8 mouse cellular contexts compared by ENCODE assay signal in the genomic region with DNA sequence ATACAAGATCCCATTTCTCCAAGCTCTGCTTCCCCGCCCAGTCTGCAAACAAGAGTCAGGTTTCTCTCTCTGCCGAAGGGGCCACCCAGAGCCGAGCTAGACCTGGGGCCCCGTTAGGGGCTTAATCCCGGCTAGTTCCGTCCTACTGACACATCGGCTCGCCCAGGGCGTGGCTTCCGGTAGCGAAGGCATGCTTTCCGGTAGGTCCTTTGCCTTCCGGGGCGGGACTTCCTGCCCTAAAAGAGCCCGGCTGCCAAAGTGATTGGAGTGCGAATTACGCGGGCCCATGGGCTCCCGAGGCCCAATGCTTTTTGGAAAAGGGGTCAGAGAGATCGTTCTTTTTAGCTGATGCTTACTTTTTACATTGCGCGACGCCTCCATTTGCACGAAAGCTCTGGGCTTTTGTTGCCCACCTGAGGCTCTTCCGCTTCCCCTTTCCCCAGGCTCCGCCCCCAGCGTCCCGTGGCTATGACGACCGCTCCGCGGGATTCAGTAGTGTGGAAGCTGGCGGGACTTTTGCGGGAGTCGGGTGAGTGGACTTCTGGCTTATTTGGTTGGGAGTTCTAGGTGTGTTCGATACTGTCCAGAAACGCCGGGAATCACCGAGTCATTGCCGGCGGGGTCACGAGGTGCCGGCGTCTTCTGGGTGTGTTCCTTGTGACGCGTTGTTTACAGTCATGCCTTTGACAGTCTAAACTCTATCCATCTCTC. TPM values are rescaled to one million over a fixed set of nuclear protein-coding genes. Genes with fewer than 3 reads are reported as not detected.
A peak's percentile ranks its signal among the peaks of the same experiment; 100 is the strongest.
DNase-seq lines count a peak whose midpoint lies in the region; ATAC-seq and TF ChIP-seq lines count a peak whose summit lies in the region.

A gene (plus strand): TSS at position 209 of the 711 bp plus-strand sequence.

- no peaks in the 10 kb centered on the region for H3K9me3 ChIP-seq in forebrain, embryonic 10.5 days
- no peaks in the 10 kb centered on the region for H3K9me3 ChIP-seq in heart, embryonic 15.5 days (replicated peaks)
- no peaks in the 10 kb centered on the region for H3K9me3 ChIP-seq in liver, embryonic 14.5 days (ENCODE audit: control insufficient read depth, low read length)
- H3K9me3 ChIP-seq in neural tube, embryonic 11.5 days (ENCODE audit: control insufficient read depth, low read length), result no peaks in the 10 kb centered on the region
- H3K9me3 ChIP-seq in stomach, postnatal 0 days (ENCODE audit: control insufficient read depth, low read length), result no peaks in the 10 kb centered on the region

- under 1% methylated on average over 46 of the region's 46 CpGs for WGBS in forebrain, embryonic 10.5 days
- WGBS in heart, embryonic 15.5 days, result under 1% methylated on average over 46 of the region's 46 CpGs
- under 1% methylated on average over 46 of the region's 46 CpGs for WGBS in liver, embryonic 14.5 days (ENCODE audit: insufficient replicate concordance)
- under 1% methylated on average over 46 of the region's 46 CpGs for WGBS in neural tube, embryonic 11.5 days
- under 1% methylated on average over 46 of the region's 46 CpGs for WGBS in stomach, postnatal 0 days

- no peak for TF ChIP-seq EP300 in liver, embryonic 14.5 days (IDR thresholded peaks at IDR 0.05; ENCODE audit: low read depth)
- TF ChIP-seq EP300 in stomach, postnatal 0 days (optimal IDR thresholded peaks at IDR 0.05), result peak; percentile 25

- peaks cover 13% of the 10 kb centered on the region for H3K36me3 ChIP-seq in forebrain, embryonic 10.5 days (replicated peaks)
- peaks cover 11% of the 10 kb centered on the region; the same call in 1 of the 2 replicates for H3K36me3 ChIP-seq in heart, embryonic 15.5 days
- no peaks in the 10 kb centered on the region for H3K36me3 ChIP-seq in liver, embryonic 14.5 days (replicated peaks; ENCODE audit: control insufficient read depth, insufficient read depth, low read depth)
- H3K36me3 ChIP-seq in neural tube, embryonic 11.5 days (ENCODE audit: control insufficient read depth, insufficient read depth, low read length), result 0 out of 2 replicates have a peak, but pooled peaks cover 2% of the 10 kb centered on the region
- no peaks in the 10 kb centered on the region for H3K36me3 ChIP-seq in stomach, postnatal 0 days (ENCODE audit: control insufficient read depth, insufficient read depth, low read length)

- H3K4me3 ChIP-seq in forebrain, embryonic 10.5 days, result peak within 1 kb of the TSS; percentile 76
- peak within 1 kb of the TSS; percentile 62 for H3K4me3 ChIP-seq in heart, embryonic 15.5 days
- peak within 1 kb of the TSS; percentile 89 to 90 for H3K4me3 ChIP-seq in liver, embryonic 14.5 days (ENCODE audit: insufficient read depth in 1 of 2, low read depth in 2 of 2, low read length in 2 of 2)
- H3K4me3 ChIP-seq in neural tube, embryonic 11.5 days (ENCODE audit: low read depth, low read length), result peak within 1 kb of the TSS; percentile 59
- peak within 1 kb of the TSS; percentile 53 for H3K4me3 ChIP-seq in stomach, postnatal 0 days (ENCODE audit: low read depth, low read length)

- H3K4me1 ChIP-seq in forebrain, embryonic 10.5 days, result peaks cover 16% of the 10 kb centered on the region
- H3K4me1 ChIP-seq in heart, embryonic 15.5 days (replicated peaks), result peaks cover 39% of the 10 kb centered on the region
- peaks cover 7 to 9% of the 10 kb centered on the region in 2 experiments; a peak in 3 of 4 replicates for H3K4me1 ChIP-seq in liver, embryonic 14.5 days (replicated peaks; ENCODE audit: control insufficient read depth in 2 of 2, insufficient read depth in 2 of 2, low read length in 1 of 2)
- H3K4me1 ChIP-seq in neural tube, embryonic 11.5 days (ENCODE audit: control insufficient read depth, insufficient read depth, low read length), result no peaks in the 10 kb centered on the region
- H3K4me1 ChIP-seq in stomach, postnatal 0 days (replicated peaks; ENCODE audit: control insufficient read depth, insufficient read depth), result peaks cover 6% of the 10 kb centered on the region; the same call in 1 of the 2 replicates

- no peak for TF ChIP-seq CTCF in liver, embryonic 14.5 days (IDR thresholded peaks at IDR 0.05; ENCODE audit: low read depth)
- no peak; the same call in 1 of the 2 replicates for TF ChIP-seq CTCF in stomach, postnatal 0 days (IDR thresholded peaks at IDR 0.05; ENCODE audit: low read depth)

- H3K4me2 ChIP-seq in heart, embryonic 15.5 days, result peak within 1 kb of the TSS; percentile 68
- H3K4me2 ChIP-seq in liver, embryonic 14.5 days (ENCODE audit: low read depth), result peak within 1 kb of the TSS; percentile 87
- peak within 1 kb of the TSS; percentile 51 for H3K4me2 ChIP-seq in neural tube, embryonic 11.5 days (ENCODE audit: low read depth)
- H3K4me2 ChIP-seq in stomach, postnatal 0 days (replicated peaks; ENCODE audit: low read depth), result peak within 1 kb of the TSS; percentile 50

- H3K9ac ChIP-seq in heart, embryonic 15.5 days, result peak within 1 kb of the TSS; percentile 42
- peak within 1 kb of the TSS; percentile 70 for H3K9ac ChIP-seq in liver, embryonic 14.5 days (replicated peaks)
- H3K9ac ChIP-seq in neural tube, embryonic 11.5 days (ENCODE audit: low read length), result peak within 1 kb of the TSS; percentile 45
- peak within 1 kb of the TSS; percentile 50 for H3K9ac ChIP-seq in stomach, postnatal 0 days (ENCODE audit: low read length)

- no peaks in the 10 kb centered on the region for H3K27me3 ChIP-seq in forebrain, embryonic 10.5 days (ENCODE audit: poor library complexity, severe bottlenecking)
- H3K27me3 ChIP-seq in heart, embryonic 15.5 days, result no peaks in the 10 kb centered on the region
- H3K27me3 ChIP-seq in liver, embryonic 14.5 days (ENCODE audit: control insufficient read depth, insufficient read depth, low read length), result no peaks in the 10 kb centered on the region
- H3K27me3 ChIP-seq in neural tube, embryonic 11.5 days (ENCODE audit: control insufficient read depth, insufficient read depth, low read length), result no peaks in the 10 kb centered on the region
- no peaks in the 10 kb centered on the region for H3K27me3 ChIP-seq in stomach, postnatal 0 days (ENCODE audit: control insufficient read depth, insufficient read depth, low read length)

- DNase-seq in CD8-positive naive resting alpha-beta T cell, adult 2 months (ENCODE audit: low read depth in 2 of 2, low spot score in 2 of 2), result peak; percentile 83 to 87
- DNase-seq in c-Kit-positive CD71-negative TER-119-negative erythroid progenitor cells, embryonic 14.5 days (ENCODE audit: low read depth), result peak; percentile 93
- peak; percentile 98 for DNase-seq in forebrain, embryonic 10.5 days (ENCODE audit: extremely low spot score, low spot score)
- peak; percentile 95 to 96 for DNase-seq in kidney, postnatal 25 days
- peak; percentile 84 to 90 (median 87) for DNase-seq in liver, embryonic 14.5 days (ENCODE audit: low read depth in 3 of 3, low spot score in 3 of 3)
- peak; percentile 96 for DNase-seq in neural tube, embryonic 11.5 days (ENCODE audit: low spot score)
- DNase-seq in stomach, postnatal 0 days (ENCODE audit: low spot score), result peak; percentile 98

- peak; percentile 95 for ATAC-seq in heart, embryonic 15.5 days (replicated peaks; ENCODE audit: insufficient number of reproducible peaks, insufficient read depth, low FRiP score, low read depth)
- peak; percentile 96 for ATAC-seq in liver, embryonic 14.5 days (ENCODE audit: insufficient read depth)
- ATAC-seq in neural tube, embryonic 11.5 days (ENCODE audit: insufficient read depth, low FRiP score, low TSS enrichment), result peak; percentile 93
- peak; percentile 98 for ATAC-seq in stomach, postnatal 0 days (ENCODE audit: low FRiP score, low TSS enrichment)

- H3K27ac ChIP-seq in forebrain, embryonic 10.5 days, result peak within 1 kb of the TSS; percentile 90
- peak within 1 kb of the TSS; percentile 98 for H3K27ac ChIP-seq in heart, embryonic 15.5 days
- H3K27ac ChIP-seq in liver, embryonic 14.5 days, result peak within 1 kb of the TSS; percentile 77
- peak within 1 kb of the TSS; percentile 80 for H3K27ac ChIP-seq in neural tube, embryonic 11.5 days (ENCODE audit: low read depth, low read length)
- peak within 1 kb of the TSS; percentile 95 for H3K27ac ChIP-seq in stomach, postnatal 0 days (replicated peaks)

RNA-seq across cellular contexts. Expression of the gene that starts here (rescaled TPM):
- 33.2 and 33.5 TPM in 2 replicates for polyA plus RNA-seq in forebrain, embryonic 10.5 days (2016; fragmentation: Nextera tagmentation; extraction: Ambion mirVana)
- 10.4 and 15.8 TPM in 2 replicates for polyA plus RNA-seq in heart, embryonic 15.5 days (2015; fragmentation: Nextera tagmentation; extraction: Ambion mirVana)
- 5.8 and 5.9 TPM in 2 replicates for polyA plus RNA-seq in liver, embryonic 14.5 days (2012; rRNA removed)
- 3.4 and 4.2 TPM in 2 replicates for polyA plus RNA-seq in liver, embryonic 14.5 days (2014; fragmentation: Nextera tagmentation; extraction: Ambion mirVana)
- polyA plus RNA-seq in neural tube, embryonic 11.5 days (2014; fragmentation: Nextera tagmentation; extraction: Ambion mirVana), result 20.6 and 20.9 TPM in 2 replicates
- polyA plus RNA-seq in stomach, postnatal 0 days (2015; fragmentation: Nextera tagmentation; extraction: Ambion mirVana), result 6.7 and 6.8 TPM in 2 replicates

Comparison
In these comparisons a context has a peak if more than half of its experiments do, and no peak if none do; other contexts are left out.
1. Peak in every context shown above with its lines: DNase-seq, ATAC-seq, H3K4me3 ChIP-seq and H3K27ac ChIP-seq.